Mouse (Mus musculus): ENCODE data around the gene Gm5800. TPM values are rescaled to one million over a fixed set of nuclear protein-coding genes. Genes with fewer than 3 reads are reported as not detected.

Gene Gm5800
- not detected in 2 replicates for polyA plus RNA-seq (2015; fragmentation: Nextera tagmentation; extraction: Ambion mirVana)

GRCm38 (mm10) chr14:51717083-51717482, at the start of gene Gm5800:
Gm5800 (minus strand) TSS chr14:51717183.

GRCm38 (mm10) chr14:51695368-51695767, 21.6 kb downstream of the Gm5800 start, which contains the start of gene Gm17079:
Gm17079 (minus strand) TSS chr14:51695468.

Other genes with a start within 250 kb of the Gm5800 start
- gene Gm5622, start 164.4 kb downstream of the Gm5800 start, polyA plus RNA-seq (2015; fragmentation: Nextera tagmentation; extraction: Ambion mirVana), result 0.23 and 0.41 TPM in 2 replicates
- gene Gm17175, start 143.1 kb downstream of the Gm5800 start, polyA plus RNA-seq (2015; fragmentation: Nextera tagmentation; extraction: Ambion mirVana), result not detected in 2 replicates
- gene Gm17174, start 125.0 kb downstream of the Gm5800 start, polyA plus RNA-seq (2015; fragmentation: Nextera tagmentation; extraction: Ambion mirVana), result not detected in 2 replicates
- not detected in 2 replicates for gene Gm17078, start 105.9 kb downstream of the Gm5800 start, polyA plus RNA-seq (2015; fragmentation: Nextera tagmentation; extraction: Ambion mirVana)
- not detected in 2 replicates for gene Gm4181, start 81.5 kb downstream of the Gm5800 start, polyA plus RNA-seq (2015; fragmentation: Nextera tagmentation; extraction: Ambion mirVana)
- not detected in 2 replicates for gene Gm17079, start 21.7 kb downstream of the Gm5800 start, polyA plus RNA-seq (2015; fragmentation: Nextera tagmentation; extraction: Ambion mirVana)
- not detected in 2 replicates for gene Ang4, start 56.4 kb upstream of the Gm5800 start, polyA plus RNA-seq (2015; fragmentation: Nextera tagmentation; extraction: Ambion mirVana)
- gene AY358078, start 82.9 kb upstream of the Gm5800 start, polyA plus RNA-seq (2015; fragmentation: Nextera tagmentation; extraction: Ambion mirVana), result not detected in 2 replicates
- not detected in 2 replicates for gene Ear6, start 136.5 kb upstream of the Gm5800 start, polyA plus RNA-seq (2015; fragmentation: Nextera tagmentation; extraction: Ambion mirVana)
- gene Mettl17, start 167.7 kb upstream of the Gm5800 start, polyA plus RNA-seq (2015; fragmentation: Nextera tagmentation; extraction: Ambion mirVana), result 21.3 and 24.1 TPM in 2 replicates
- gene Slc39a2, start 175.7 kb upstream of the Gm5800 start, polyA plus RNA-seq (2015; fragmentation: Nextera tagmentation; extraction: Ambion mirVana), result 0.15 and 0.16 TPM in 2 replicates
- 402 and 463 TPM in 2 replicates for gene Ndrg2, start 197.0 kb upstream of the Gm5800 start, polyA plus RNA-seq (2015; fragmentation: Nextera tagmentation; extraction: Ambion mirVana)
- not detected in 2 replicates for gene Tppp2, start 201.2 kb upstream of the Gm5800 start, polyA plus RNA-seq (2015; fragmentation: Nextera tagmentation; extraction: Ambion mirVana)
- 0.36 and 0.43 TPM in 2 replicates for gene Rnase13, start 205.6 kb upstream of the Gm5800 start, polyA plus RNA-seq (2015; fragmentation: Nextera tagmentation; extraction: Ambion mirVana)

Data from urinary bladder, postnatal 0 days (tissue).